Mouse (Mus musculus) megakaryocyte progenitor cell, adult 5-6 weeks (primary cell): ENCODE results near the gene 1700025G04Rik. TPM values are rescaled to one million over a fixed set of nuclear protein-coding genes. Genes with fewer than 3 reads are reported as not detected.

Experiments
- ATAC-seq: replicated peaks from 2 replicates; pipeline ENCODE4 v1.8.0; 2016; ENCODE audit warnings: mild to moderate bottlenecking, moderate TSS enrichment, inconsistent platforms; ENCODE audit not compliant: poor library complexity
- total RNA-seq, 2 experiments: library from RNA; stranded (forward) in 1 of 2; stranded (reverse) in 1 of 2; fragments of 157-497, 149-512 nt in 1 of 2; fragments of 200-1000 nt in 1 of 2; gene quantifications; 2 replicates each; pipeline versions ENCODE4 v1.2.3 to v1.2.4; 2015 to 2017

The 1700025G04Rik gene
- total RNA-seq, 2 experiments from 2014 or later: 9.7 to 15.5 TPM

DNA sequence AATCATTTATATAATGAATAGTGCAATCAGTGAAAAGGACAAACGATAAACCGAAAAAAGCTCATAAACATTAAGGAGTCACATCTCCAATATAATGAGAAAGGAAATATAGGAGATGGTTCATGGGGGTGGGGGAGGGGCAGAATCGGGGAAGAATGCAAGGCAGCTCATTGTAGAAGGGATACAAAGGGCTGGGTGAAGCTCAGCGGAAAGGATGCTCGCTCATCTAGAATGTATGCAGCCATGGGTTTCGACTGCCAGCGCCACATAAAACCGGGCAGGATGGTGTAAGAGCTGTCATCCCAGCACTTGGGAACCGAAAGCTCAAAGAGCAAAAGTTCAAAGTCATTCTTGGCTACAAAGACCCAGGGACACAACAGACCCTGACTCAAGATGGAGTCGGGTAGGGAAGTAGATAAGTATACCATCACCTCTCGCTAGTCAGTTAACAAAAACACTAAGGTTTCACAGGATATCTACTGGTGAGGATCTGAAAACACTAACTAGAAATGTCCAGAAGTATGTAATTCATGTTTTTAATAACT is 12.7 kb downstream of the 1700025G04Rik start:
- no peak for ATAC-seq

DNA sequence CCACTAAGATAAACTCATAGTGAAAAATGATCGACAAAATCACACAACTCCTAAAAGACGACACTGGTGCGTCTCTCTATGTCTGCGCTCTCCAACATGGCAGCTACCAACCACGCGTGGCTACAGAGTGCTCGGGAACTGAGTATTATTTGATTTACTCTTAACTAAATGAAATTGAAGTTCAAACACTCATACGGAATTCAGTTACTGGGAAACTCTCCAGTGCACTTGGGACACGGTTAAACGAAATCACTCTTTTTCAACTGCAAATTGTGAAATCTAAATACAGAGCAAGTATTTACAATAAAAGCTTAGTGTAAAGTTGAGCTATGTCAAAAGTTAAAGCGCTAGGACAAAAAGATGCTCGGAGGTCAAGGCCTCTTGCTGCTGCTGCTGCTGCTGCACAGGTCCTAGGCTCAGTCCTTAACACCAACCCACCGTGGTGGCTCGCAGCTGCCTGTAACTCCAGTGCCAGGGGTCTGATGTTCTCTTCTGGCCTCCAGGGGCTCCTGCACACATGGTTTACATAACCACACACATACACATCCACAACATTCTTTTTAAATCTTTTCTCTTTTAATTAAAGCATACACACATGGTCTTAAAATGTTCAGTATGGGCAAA is 13.6 kb downstream of the 1700025G04Rik start:
- no peak for ATAC-seq

DNA sequence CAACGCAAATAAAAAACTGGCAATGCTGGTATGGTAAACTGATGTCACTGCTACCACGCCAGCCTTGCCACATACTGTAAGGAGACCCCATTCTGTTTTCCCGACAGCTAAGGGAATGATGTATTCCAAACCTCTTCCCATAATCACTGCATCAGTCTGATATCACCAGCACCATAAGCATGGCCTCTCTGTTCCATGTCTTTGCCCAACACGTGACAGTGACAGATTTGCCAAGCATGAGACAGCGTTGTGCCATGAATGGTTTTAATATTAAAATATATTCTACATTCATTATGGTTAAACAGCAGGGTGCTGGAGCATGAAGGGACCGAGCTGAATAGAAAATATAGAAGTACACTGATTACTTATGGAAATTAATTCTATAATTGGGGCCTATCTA is 14.2 kb downstream of the 1700025G04Rik start:
- ATAC-seq: no peak

DNA sequence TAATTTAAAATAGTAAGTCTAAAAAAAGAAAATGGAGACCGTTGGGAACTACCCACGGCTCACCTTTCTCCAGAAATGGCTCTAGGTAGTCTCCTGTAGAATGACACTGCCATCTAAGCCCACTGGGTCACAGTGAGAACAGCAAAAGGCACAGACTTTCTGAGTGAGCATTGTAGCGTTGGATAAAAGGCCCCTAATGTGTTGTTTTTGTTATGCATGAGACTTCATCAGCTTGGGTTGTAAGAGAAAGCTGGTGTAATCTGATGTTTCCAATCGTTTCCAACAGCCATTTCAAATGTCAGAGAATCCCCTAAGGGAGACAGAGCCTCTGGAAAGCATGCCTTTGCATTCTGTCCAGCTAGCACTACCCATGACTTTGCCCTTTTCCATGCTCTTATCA is 19.5 kb downstream of the 1700025G04Rik start:
- ATAC-seq: no peak

DNA sequence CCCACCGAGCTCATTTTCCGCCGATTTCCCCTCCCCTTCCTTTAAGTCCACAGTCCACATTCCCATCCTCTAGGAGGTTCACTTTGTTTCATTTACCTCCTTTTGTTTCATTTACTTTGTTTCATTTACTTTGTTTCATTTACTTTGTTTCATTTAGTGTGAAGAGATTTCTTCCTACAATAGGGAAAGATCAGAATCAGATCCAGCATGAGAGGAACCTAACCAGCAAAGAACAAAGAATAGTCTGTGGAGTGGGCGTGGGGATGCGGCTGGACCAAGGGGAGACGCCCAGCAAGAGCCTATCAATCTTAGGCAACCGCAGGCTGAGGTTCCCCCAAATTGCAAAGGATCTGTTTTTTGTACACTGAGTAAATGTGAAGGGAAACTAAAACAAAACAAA is 20.2 kb downstream of the 1700025G04Rik start:
- ATAC-seq: no peak

DNA sequence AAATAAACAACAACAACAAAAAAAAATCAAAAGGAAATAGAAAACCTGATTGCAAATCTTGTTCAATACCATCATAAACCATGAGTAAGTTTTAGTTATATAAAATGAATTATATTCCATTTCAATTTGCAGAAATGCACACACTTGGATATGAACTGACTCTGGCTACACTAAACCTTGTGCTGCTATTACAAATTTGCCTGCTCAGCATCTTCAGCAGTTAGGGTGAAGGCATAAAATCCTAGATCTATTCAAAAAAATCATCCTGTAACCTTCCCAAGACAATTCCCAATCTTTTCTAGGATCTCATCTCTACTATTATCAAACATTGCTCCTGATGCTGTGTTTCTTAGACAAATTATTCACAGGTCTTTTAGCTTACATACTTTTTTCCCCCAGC is 22.0 kb downstream of the 1700025G04Rik start:
- no peak for ATAC-seq

DNA sequence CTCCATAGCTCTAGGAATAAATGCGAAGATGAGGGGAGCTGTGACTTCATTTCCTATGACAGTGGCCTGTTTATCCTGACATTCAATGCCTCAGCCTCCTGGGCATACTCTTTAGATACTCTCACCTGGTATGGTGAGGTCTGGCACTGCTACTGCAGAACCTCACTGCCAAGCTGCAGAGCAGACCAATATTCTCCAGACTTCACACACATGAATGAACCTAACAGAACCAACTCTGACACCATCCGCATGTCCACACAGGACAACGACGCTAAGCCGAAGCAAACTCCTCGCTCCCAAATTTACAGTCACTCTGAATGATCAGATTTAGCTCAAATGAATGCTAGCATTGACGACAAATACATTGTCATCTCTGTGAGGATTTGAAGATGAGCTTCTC is 24.4 kb downstream of the 1700025G04Rik start:
- ATAC-seq: no peak

DNA sequence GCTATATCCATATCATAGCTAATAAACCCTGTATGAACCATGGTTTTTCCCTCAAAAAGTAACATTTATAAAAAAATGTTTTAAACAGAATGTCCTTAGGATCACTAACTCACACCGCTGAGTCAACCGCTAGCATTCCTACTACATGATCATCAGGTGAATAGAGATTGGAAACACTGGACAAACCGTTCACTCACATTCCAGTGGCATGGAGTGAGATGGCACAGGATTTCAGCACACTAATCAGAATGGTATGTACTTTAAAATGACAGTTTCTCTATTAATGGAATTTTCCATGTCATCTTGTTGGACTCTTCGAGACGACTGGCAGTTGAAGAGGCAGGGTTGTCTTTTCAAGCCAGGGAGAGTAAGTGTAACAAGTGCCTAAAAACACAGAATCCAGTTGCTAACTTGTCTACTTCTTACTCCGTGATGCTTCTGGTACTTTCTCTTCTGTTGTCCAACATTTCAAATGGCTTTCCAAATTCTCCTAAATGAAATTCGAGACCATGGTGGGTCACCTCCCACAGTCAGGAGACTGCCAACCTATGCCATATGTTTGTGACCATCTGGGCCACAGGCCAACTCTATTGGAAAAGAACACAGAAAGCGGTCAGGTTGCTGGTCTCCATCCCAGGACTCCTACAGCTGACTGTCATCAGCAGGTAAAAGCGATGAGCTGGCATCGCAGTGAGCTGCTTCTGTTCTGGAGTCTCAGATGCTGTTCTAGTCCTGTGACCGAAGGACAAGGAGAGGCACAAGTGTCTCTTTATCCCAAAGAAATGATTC is 26.4 kb downstream of the 1700025G04Rik start:
- no peak for ATAC-seq

DNA sequence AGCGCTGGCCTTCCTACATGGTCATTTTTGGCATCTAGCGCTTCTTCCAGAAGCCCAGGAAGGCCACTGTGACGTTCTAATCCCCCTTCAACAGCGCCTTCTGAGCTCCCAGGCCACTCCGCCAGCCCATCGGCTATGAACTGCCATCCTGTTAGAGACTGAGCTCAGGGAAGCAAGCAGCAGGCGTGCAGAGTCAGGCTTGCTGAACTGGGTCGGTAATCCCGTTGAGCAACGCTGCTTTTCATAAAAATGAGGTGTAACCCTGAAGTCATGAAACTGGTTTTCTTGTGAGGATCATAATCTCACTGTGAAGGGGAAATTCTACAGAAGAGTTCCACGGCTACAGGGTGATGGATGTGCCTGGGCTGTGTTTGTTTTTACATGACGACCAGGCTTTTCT is 28.2 kb downstream of the 1700025G04Rik start:
- ATAC-seq: no peak

DNA sequence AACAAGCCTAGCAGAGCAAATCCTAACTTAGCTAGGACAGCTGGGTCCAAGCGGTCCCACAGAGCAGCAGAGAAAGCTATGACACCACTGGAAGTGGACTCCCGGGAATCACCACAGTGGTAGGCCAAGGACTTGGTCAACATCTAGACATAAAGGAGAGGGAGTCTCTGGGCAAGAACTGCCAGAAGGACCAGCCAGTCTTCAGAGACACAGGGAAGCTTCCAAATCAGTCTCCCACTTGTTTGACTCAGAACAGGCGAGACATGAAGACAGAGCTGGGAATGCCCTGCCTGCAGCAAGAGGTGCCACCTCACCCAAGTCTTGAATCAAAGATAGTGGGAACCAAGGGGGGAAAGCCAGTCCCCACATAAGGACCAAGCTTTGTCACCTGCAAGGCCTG is 29.7 kb downstream of the 1700025G04Rik start:
- no peak for ATAC-seq

DNA sequence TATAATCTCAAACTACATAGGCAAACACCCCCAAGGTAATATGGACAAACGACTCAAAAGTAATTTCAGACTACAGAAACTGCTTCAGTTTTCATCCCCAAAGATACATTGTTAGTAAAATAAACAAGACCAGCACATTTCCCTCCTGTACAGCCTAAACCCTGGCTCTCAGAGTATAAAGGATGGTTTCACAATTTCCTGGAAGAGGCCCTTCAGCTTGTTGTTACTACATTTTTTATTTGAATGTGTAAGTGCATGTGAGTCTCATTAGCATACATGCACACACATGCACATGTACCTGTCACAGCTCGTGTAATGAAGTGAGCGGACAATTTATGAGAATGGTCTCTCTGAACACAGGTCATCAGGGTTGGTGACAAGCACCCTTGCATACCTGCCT is 31.1 kb downstream of the 1700025G04Rik start:
- peak; percentile 31; the same call in 1 of the 2 replicates for ATAC-seq

DNA sequence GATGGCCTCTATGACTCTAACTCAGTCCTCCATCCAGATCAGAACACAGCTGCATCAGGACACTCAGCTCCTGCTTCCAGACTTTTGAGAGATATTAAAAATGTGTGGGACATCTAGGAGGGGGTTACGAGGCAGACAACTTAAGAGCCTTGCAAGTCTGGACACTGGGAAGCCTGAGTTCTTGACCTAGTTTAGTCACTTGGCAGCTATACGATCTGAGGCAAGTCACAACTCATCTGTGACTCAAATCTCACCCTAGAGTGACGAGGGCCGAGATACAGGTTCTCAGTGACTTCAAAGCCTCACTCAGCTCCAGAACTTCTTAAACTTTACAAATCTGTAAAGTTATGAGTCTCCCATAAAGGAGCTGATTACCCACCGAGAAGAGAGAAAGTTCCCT is 36.8 kb downstream of the 1700025G04Rik start:
- no peak for ATAC-seq

DNA sequence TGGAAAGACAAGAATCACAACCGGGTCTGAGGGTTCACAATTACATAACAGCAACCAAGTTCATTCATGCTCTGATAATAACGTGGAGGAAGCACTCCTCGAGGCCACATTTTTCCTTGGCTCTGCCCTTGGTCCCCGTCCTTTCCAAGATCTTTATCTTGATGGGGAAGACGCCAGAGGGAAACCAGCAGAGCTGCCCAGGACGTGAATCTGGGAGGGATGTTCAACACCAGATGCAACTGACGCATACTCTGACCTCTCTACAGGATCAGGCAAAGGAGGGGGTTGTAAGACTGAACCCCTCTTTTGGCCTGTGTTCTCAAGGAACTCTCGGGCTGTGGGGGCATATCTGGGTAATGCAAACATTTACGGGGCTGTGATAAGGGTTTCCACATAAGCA is 38.1 kb downstream of the 1700025G04Rik start:
- no peak for ATAC-seq

DNA sequence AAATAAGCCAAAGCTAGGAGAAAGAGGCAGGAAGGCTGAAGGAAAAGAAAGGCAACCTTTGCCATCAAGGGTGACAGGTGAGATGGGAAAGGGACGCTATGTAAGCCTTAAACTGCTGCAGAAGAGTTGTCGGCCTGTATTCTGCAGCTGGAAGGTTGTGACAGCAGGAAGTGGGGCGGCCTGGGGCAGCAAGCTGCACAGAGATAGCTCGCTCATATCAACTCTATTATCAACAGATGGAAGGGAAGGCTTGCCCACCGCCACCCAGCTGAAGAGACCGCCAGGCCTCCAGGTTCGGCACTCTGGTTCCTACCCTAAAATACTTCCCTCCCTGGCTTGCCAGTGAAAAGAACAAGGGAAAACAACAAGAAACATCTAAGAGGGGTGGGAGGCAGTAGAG is 39.9 kb downstream of the 1700025G04Rik start:
- ATAC-seq: peak; percentile 75

DNA sequence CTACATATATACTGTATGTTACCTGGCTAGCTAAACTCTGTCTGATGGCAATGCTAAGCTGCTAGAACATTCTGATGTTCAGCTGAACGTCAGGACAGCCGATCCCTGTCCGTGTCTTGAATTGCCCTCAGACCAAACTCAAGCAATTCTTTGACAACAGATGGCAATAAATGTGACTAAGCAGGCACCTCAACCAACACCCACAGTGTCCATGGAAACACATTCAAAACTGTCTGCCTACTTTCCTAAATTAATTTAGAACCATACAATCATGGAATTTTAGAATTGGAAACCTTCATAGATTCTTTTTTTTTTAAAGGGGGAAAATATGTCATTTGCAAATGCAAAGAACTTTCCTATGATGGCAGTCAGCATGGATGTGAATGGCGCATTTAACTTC is 41.6 kb downstream of the 1700025G04Rik start:
- ATAC-seq: no peak

DNA sequence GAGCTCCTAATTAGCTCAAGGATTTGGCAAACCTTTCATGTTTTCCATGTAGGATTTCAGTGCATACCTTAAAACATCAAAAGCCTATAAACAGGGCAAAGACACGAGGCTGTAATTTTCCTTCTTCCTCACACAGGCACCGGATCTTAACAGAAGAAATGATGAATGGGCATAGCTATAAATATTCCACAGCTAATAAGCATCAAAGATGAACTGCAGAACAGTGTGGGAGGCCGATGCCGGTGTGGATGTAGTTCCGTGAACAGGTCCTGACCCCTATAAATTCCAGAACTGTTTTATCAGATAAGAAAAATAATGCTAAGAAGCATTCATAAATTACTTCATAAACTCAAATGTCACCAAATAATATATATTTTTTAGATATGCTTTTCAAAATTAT is 42.5 kb downstream of the 1700025G04Rik start:
- ATAC-seq: no peak

DNA sequence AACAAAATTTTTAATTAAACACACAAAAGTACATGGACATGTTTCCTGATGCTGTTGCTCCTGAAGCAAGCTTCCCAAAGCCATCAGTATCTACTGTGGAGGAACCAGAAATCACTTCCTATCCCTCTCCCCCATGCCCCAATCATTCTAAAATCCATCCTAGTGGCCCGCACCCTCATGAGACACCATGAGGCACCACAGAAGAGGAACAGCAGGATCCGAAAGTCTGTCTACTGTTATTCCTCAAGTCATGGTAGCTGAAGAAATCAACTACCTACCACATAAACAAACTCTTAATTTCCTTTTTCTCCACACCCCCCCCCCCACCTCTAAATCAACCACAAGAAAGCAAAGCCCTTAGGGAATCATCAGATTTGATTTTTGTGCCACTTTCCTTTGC is 46.5 kb downstream of the 1700025G04Rik start:
- peak; percentile 48 for ATAC-seq

DNA sequence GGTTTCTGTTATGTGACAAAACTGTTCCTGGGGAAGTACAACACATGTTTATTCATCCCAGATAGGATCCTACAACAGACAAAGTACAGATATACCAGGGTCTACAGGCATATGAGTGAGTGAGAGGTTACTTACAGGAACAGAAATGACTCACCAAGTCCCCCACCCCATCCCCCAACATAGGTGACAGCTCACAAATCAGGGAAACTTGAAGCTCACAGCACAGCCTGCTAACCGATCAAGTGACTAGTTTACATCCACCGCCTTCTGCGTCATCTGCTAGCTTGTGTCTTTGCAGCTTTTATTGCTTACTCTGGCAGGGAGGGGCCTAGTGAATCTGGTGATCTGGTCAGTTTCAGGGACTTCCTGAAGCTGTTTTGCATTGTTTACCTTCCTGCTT is 47.5 kb downstream of the 1700025G04Rik start:
- no peak for ATAC-seq

DNA sequence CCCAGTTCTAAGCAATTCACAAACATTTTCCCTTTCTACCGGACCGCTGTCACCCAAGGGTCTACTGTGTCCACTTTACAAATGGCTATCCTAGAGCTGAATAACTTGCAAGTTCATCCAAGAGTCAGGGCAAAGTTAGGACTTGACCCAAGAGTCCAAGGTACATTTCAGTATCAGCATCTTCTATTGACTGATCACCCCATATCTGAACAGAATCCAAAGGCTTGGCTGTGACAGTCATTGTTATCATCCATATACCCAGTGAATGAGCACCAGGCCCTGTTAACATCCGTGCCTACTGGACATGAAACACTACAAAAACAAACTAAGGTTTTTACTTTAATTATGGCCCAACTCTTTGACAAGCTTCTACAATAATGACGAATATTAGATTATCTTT is 48.9 kb downstream of the 1700025G04Rik start:
- no peak for ATAC-seq

DNA sequence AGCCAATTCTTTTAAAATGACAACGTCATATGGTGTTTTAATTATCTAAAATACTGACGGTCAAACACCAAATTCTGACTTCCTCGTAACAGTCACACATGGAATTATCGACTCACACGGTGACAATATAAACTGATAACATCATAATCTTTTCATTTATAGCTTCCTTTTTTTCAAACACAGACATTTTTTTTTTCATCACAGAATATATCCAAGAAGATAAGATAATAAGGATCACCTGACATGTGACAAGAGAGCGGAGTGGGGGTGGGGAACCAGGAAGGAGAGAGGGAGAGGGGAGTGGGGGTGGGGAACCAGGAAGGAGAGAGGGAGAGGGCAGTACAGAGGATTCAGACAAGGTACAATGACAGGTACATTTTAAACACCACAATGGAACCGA is 49.9 kb downstream of the 1700025G04Rik start:
- ATAC-seq: no peak

DNA sequence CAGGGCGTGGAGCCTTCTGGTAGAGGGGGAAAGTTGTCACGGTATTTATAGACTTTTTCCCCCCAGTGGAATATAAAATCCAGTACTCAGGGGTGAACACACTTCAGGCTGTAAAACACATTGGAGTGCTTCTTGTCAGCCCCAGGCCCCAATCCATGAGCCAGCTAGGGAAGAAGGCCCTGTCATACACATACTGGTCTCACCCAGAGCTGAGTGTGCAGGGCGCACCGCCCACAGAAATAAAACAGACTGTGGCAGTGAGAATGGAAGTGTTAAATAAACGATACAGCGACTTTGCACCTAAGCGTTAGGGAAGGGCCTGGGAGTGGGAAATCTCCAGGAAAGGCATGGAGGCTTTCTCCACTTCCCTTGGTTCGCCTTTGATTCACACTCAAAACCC is 50.3 kb downstream of the 1700025G04Rik start:
- no peak for ATAC-seq

DNA sequence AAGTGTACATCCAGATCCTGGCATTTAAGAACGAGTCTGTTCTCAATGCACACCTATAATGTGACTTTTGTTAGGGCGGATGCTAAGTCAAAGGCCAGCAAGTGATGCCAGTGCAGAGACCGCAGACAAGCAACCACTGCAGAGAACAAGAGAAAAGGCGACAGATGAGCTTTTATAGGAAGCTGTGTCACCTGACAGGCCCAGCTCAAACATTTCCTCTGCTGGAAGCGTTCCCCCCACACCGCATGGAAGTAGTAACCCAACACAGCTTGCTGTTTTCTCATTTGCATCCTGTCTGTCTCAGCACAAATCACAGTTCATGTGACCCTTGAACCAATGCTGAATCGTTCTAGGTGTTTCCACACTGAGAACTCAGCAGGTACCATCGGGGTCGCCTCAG is 51.8 kb downstream of the 1700025G04Rik start:
- 0 out of 2 replicates have a peak, but pooled peaks have one; percentile 17 for ATAC-seq
